Mouse (Mus musculus): ENCODE measurements around the gene Pmf1. TPM values are rescaled to one million over a fixed set of nuclear protein-coding genes. Genes with fewer than 3 reads are reported as not detected.

The Pmf1 gene
- polyA plus RNA-seq, 1 experiment from 2014 or later: 169 TPM

DNA sequence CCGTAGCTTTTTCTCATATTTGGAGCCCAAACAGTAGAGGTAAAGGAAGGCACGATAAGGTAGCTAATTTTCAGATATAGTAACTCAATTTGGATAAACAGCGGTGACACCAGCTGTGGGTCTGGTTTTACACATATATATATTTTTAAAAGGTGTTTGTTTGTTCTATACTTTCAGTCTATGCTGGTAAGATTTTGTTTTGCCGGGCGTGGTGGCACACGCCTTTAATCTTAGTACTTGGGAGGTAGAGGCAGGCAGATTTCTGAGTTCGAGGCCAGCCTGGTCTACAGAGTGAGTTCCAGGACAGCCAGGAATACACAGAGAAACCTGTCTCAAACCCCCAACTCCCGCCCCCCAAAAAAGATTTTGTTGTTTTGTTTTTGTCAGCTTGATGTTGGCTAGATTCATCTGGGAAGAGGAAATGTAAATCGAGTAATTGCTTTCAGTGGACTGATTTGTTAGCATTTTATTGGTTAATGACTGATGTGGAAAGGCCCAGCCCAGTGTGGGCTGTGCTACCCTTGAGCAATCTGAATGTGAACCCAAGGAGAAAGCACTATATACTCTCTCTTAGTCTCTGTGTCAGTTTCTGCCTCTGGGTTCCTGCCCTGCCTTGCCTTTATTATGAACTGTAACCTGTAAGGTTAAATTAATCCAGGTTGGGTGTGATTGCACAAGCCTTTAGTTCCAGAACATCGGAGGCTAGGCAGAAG is 15.7 kb upstream of the Pmf1 start:
- no peak overlapping the region for H3K4me2 ChIP-seq (replicated peaks; ENCODE audit: low read depth, low read length)

GRCm38 (mm10) chr3:88425330-88425689 is 15.2 kb upstream of the Pmf1 start:
- peak; percentile 24; the same call in 1 of the 2 replicates for ATAC-seq (ENCODE audit: low FRiP score, low TSS enrichment)
- Histone ChIP-seq H3K27me3 (ENCODE audit: control insufficient read depth, insufficient read depth, low read length) (no peaks in the 10 kb centered on the region), H3K4me1 (ENCODE audit: control insufficient read depth, insufficient read depth, low read length) (peaks cover 21% of the 10 kb centered on the region), H3K4me3 (ENCODE audit: low read length) (peak overlapping the region; percentile 89), H3K4me2 (replicated peaks; ENCODE audit: low read depth, low read length) (peak overlapping the region; percentile 24; the same call in 1 of the 2 replicates), H3K27ac (ENCODE audit: low read depth, low read length) (peak overlapping the region; percentile 3; the same call in 1 of the 2 replicates), H3K36me3 (ENCODE audit: control insufficient read depth, insufficient read depth, low read length) (peaks cover 11% of the 10 kb centered on the region; the same call in 1 of the 2 replicates), H3K9ac (ENCODE audit: low read depth, low read length) (no peak overlapping the region; the same call in 1 of the 2 replicates), H3K9me3 (ENCODE audit: control insufficient read depth, low read length) (no peaks in the 10 kb centered on the region)
- WGBS: 4% methylated on average over 2 of the region's 2 CpGs

More for the DNA sequence above, 15.7 kb upstream of the Pmf1 start:
- Histone ChIP-seq H3K9ac (ENCODE audit: low read depth, low read length) (no peak overlapping the region), H3K36me3 (ENCODE audit: control insufficient read depth, insufficient read depth, low read length) (peaks cover 6% of the 10 kb centered on the region; the same call in 1 of the 2 replicates), H3K9me3 (ENCODE audit: control insufficient read depth, low read length) (no peaks in the 10 kb centered on the region), H3K4me3 (ENCODE audit: low read length) (no peak overlapping the region; the same call in 1 of the 2 replicates), H3K27ac (ENCODE audit: low read depth, low read length) (peak overlapping the region; percentile 3; the same call in 1 of the 2 replicates), H3K27me3 (ENCODE audit: control insufficient read depth, insufficient read depth, low read length) (no peaks in the 10 kb centered on the region), H3K4me1 (ENCODE audit: control insufficient read depth, insufficient read depth, low read length) (peaks cover 21% of the 10 kb centered on the region)
- 78% methylated on average over 10 of the region's 10 CpGs for WGBS
- ATAC-seq (ENCODE audit: low FRiP score, low TSS enrichment): no peak

DNA sequence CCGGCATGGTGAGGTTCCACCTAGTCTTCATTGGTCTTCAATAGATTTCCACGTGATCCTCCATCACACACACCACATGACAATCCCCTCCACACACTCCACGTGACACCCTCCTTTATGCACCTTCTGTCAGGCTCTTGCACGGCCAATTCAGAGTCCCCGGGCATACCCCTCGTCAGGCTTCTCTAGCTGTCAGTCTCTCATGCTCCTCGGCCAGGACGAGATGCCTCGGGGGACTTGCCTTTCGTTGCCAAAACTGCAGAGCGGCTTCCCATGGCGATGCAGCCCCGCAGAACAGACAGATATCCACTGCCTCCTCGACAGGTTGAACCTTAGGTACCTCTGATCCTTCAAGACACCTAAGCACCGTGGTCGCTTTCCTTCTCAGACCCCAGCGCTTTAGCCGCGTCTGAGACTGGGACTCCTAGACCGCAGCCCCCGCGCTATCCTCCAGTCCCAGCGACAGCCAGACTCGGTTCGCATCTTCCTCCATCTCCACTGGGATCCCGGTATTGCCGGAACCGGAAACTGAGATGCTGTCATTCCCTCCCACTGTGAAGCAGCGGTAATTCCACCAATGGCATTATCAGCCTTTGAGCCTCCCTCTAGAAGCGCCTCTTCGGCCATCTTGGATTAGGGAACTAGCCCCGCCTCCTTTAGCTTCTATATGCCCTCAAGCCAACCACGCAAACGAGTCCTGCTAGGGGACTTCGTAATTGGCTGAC is 14.6 kb upstream of the Pmf1 start, which contains the start of gene Slc25a44:
Gene Slc25a44 (minus strand): TSS at position 535 of the 725 bp plus-strand sequence.
- ATAC-seq (ENCODE audit: low FRiP score, low TSS enrichment): peak; percentile 98
- Histone ChIP-seq H3K4me3 (ENCODE audit: low read length) (peak within 1 kb of the TSS; percentile 89), H3K4me2 (replicated peaks; ENCODE audit: low read depth, low read length) (peak within 1 kb of the TSS; percentile 94), H3K36me3 (ENCODE audit: control insufficient read depth, insufficient read depth, low read length) (peaks cover 15% of the 10 kb centered on the region; the same call in 1 of the 2 replicates), H3K27me3 (ENCODE audit: control insufficient read depth, insufficient read depth, low read length) (no peaks in the 10 kb centered on the region), H3K9ac (ENCODE audit: low read depth, low read length) (peak within 1 kb of the TSS; percentile 75), H3K9me3 (ENCODE audit: control insufficient read depth, low read length) (no peaks in the 10 kb centered on the region), H3K4me1 (ENCODE audit: control insufficient read depth, insufficient read depth, low read length) (peaks cover 21% of the 10 kb centered on the region), H3K27ac (ENCODE audit: low read depth, low read length) (peak within 1 kb of the TSS; percentile 3; the same call in 1 of the 2 replicates)
- 2% methylated on average over 35 of the region's 35 CpGs for WGBS

DNA sequence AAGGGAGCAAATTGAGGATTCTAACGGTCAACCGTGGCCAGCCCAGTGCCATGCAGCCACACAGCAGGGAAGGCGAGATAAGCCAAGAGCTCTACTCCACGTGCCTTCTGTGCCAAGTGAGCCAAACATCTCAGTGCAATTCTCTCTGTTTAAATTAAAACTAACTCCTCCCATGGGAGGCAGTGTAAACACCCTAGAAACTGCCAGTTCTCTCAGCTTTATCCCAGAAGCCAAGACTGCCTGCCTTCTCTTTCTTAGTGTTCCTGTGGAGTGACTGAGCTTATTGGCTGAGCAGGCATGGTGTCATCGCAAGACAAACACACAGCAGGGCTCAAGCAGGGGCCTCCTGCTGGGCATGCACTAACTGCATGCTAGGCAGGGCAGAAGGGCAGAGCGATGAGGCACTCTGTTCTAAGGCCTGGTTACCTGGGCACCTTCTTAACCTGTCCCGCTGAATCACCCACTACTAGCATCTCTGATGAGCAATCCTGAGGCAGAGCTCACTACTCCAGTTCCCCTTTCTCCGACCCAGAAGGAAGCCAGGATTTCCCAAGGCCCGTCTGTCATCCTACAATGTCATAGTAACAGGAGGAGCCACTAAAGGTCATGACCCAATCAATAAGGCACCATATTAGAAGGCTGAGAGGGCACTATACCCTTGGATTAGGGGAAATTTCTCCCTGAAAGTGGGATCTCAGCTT is 12.0 kb upstream of the Pmf1 start:
- no peak overlapping the region for H3K4me2 ChIP-seq (replicated peaks; ENCODE audit: low read depth, low read length)
- ATAC-seq (ENCODE audit: low FRiP score, low TSS enrichment): no peak
- H3K4me1 ChIP-seq (ENCODE audit: control insufficient read depth, insufficient read depth, low read length): peaks cover 21% of the 10 kb centered on the region
- peaks cover 34% of the 10 kb centered on the region; the same call in 1 of the 2 replicates for H3K36me3 ChIP-seq (ENCODE audit: control insufficient read depth, insufficient read depth, low read length)
- no peaks in the 10 kb centered on the region for H3K9me3 ChIP-seq (ENCODE audit: control insufficient read depth, low read length)
- no peak overlapping the region for H3K9ac ChIP-seq (ENCODE audit: low read depth, low read length)
- no peak overlapping the region for H3K4me3 ChIP-seq (ENCODE audit: low read length)
- H3K27me3 ChIP-seq (ENCODE audit: control insufficient read depth, insufficient read depth, low read length): no peaks in the 10 kb centered on the region
- 45% methylated on average over 9 of the region's 9 CpGs for WGBS
- no peak overlapping the region for H3K27ac ChIP-seq (ENCODE audit: low read depth, low read length)

GRCm38 (mm10) chr3:88420771-88421170 is 10.6 kb upstream of the Pmf1 start:
- Histone ChIP-seq H3K27me3 (ENCODE audit: control insufficient read depth, insufficient read depth, low read length) (no peaks in the 10 kb centered on the region), H3K36me3 (ENCODE audit: control insufficient read depth, insufficient read depth, low read length) (peaks cover 47% of the 10 kb centered on the region), H3K27ac (ENCODE audit: low read depth, low read length) (no peak overlapping the region), H3K4me1 (ENCODE audit: control insufficient read depth, insufficient read depth, low read length) (peaks cover 21% of the 10 kb centered on the region), H3K9ac (ENCODE audit: low read depth, low read length) (no peak overlapping the region), H3K4me3 (ENCODE audit: low read length) (no peak overlapping the region), H3K9me3 (ENCODE audit: control insufficient read depth, low read length) (no peaks in the 10 kb centered on the region), H3K4me2 (replicated peaks; ENCODE audit: low read depth, low read length) (no peak overlapping the region)
- no peak for ATAC-seq (ENCODE audit: low FRiP score, low TSS enrichment)
- 92% methylated on average over 19 of the region's 19 CpGs for WGBS

DNA sequence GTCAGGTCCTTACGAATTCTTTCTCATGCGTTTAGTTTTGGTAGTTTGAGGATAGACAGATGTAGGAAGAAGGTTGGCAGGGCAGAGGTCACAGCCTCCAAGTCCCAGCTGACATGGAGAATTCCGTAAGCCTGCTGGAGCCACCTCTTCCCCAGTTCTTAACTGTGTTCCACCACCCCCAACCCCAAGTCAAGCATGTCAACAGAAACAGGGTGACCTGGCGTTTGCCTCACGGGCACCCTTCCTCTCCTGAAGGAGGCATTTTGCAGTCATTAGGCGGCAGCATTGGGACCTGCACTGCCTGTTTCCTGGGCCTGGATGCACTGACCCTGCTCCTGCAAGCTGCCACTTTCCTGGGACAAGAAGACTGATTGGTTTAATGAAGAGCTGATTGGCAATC is 7.9 kb upstream of the Pmf1 start:
- no peaks in the 10 kb centered on the region for H3K27me3 ChIP-seq (ENCODE audit: control insufficient read depth, insufficient read depth, low read length)
- ATAC-seq (ENCODE audit: low FRiP score, low TSS enrichment): no peak
- peaks cover 71% of the 10 kb centered on the region for H3K36me3 ChIP-seq (ENCODE audit: control insufficient read depth, insufficient read depth, low read length)
- no peak overlapping the region for H3K27ac ChIP-seq (ENCODE audit: low read depth, low read length)
- no peak overlapping the region for H3K4me2 ChIP-seq (replicated peaks; ENCODE audit: low read depth, low read length)
- no peak overlapping the region for H3K4me3 ChIP-seq (ENCODE audit: low read length)
- H3K9me3 ChIP-seq (ENCODE audit: control insufficient read depth, low read length): no peaks in the 10 kb centered on the region
- peaks cover 6% of the 10 kb centered on the region; the same call in 1 of the 2 replicates for H3K4me1 ChIP-seq (ENCODE audit: control insufficient read depth, insufficient read depth, low read length)
- no peak overlapping the region for H3K9ac ChIP-seq (ENCODE audit: low read depth, low read length)
- 89% methylated on average over 6 of the region's 6 CpGs for WGBS

DNA sequence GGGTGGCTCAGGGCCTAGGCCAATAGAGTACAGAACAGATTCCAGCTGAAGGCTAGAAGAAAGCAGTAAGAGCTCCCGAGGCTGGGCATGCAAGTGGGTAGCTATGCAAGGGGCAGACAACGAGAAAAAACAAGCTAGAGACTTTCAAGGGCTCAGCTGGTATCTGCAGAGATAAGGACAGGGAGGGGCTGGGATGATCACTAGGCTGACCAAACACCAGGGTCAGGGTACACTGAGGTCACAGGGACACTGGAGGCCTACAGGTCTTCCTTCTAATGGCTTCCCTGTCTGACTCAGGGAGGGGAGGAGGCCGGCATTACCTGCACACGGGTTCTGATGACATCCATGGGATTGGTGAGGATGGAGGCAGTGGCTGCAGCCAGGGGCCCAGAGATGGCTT is 5.5 kb upstream of the Pmf1 start:
- no peak overlapping the region for H3K4me3 ChIP-seq (ENCODE audit: low read length)
- H3K27me3 ChIP-seq (ENCODE audit: control insufficient read depth, insufficient read depth, low read length): no peaks in the 10 kb centered on the region
- no peak overlapping the region for H3K4me2 ChIP-seq (replicated peaks; ENCODE audit: low read depth, low read length)
- H3K9me3 ChIP-seq (ENCODE audit: control insufficient read depth, low read length): no peaks in the 10 kb centered on the region
- H3K36me3 ChIP-seq (ENCODE audit: control insufficient read depth, insufficient read depth, low read length): peaks cover 70% of the 10 kb centered on the region
- ATAC-seq (ENCODE audit: low FRiP score, low TSS enrichment): no peak
- no peak overlapping the region for H3K9ac ChIP-seq (ENCODE audit: low read depth, low read length)
- H3K4me1 ChIP-seq (ENCODE audit: control insufficient read depth, insufficient read depth, low read length): no peaks in the 10 kb centered on the region
- WGBS: 92% methylated on average over 4 of the region's 4 CpGs
- H3K27ac ChIP-seq (ENCODE audit: low read depth, low read length): no peak overlapping the region

GRCm38 (mm10) chr3:88412636-88413035 is 2.5 kb upstream of the Pmf1 start:
- WGBS: 90% methylated on average over 11 of the region's 11 CpGs
- H3K9ac ChIP-seq (ENCODE audit: low read depth, low read length): no peak overlapping the region
- H3K36me3 ChIP-seq (ENCODE audit: control insufficient read depth, insufficient read depth, low read length): peaks cover 47% of the 10 kb centered on the region

More at GRCm38 (mm10) chr3:88412636-88413035, 2.5 kb upstream of the Pmf1 start:
- ATAC-seq (ENCODE audit: low FRiP score, low TSS enrichment): no peak
- no peaks in the 10 kb centered on the region for H3K27me3 ChIP-seq (ENCODE audit: control insufficient read depth, insufficient read depth, low read length)
- H3K4me1 ChIP-seq (ENCODE audit: control insufficient read depth, insufficient read depth, low read length): peaks cover 9% of the 10 kb centered on the region; the same call in 1 of the 2 replicates
- H3K4me2 ChIP-seq (replicated peaks; ENCODE audit: low read depth, low read length): no peak overlapping the region
- no peak overlapping the region for H3K4me3 ChIP-seq (ENCODE audit: low read length)
- H3K9me3 ChIP-seq (ENCODE audit: control insufficient read depth, low read length): no peaks in the 10 kb centered on the region
- H3K27ac ChIP-seq (ENCODE audit: low read depth, low read length): no peak overlapping the region
